Mouse (Mus musculus): ENCODE results near the gene Trim69. TPM values are rescaled to one million over a fixed set of nuclear protein-coding genes. Genes with fewer than 3 reads are reported as not detected.

Gene Trim69
- polyA plus RNA-seq (2014; fragmentation: Nextera tagmentation; extraction: Ambion mirVana), result not detected in 2 replicates

DNA sequence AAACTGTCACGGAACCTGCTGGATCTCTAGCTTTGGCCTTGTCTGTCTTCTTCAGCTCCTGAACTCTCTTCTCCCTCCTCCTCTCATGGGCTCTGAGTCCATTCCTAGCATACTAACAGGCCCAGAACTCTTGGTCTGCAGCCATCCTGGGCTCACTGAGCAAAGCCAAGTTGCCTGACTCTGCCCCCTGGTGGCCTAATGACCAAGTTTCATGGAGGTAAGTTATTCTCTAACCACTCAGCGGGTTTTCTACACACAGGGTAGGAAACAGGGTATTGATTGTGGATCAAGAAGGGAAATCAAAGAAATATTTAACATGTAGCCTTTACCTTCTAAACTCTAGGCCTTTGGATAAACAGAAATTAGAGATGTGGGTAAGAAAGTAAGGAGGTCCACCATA lies at the start of gene Trim69:
Trim69 (plus strand) TSS at position 21 of the 400 bp plus-strand sequence.
- H3K36me3 ChIP-seq (ENCODE audit: control insufficient read depth, insufficient read depth, low read length), result no peaks in the 10 kb centered on the region
- 37% methylated on average over 2 of the region's 2 CpGs for WGBS
- no peak for ATAC-seq (ENCODE audit: low FRiP score, low TSS enrichment)
- no peak within 1 kb of the TSS for H3K4me3 ChIP-seq (replicated peaks; ENCODE audit: low read depth, low read length)
- H3K27me3 ChIP-seq (ENCODE audit: control insufficient read depth, insufficient read depth, low read length), result no peaks in the 10 kb centered on the region
- H3K4me1 ChIP-seq (ENCODE audit: control insufficient read depth, insufficient read depth, low read length), result no peaks in the 10 kb centered on the region
- no peak within 1 kb of the TSS for H3K27ac ChIP-seq (replicated peaks; ENCODE audit: low read depth, low read length)
- no peak within 1 kb of the TSS for H3K9ac ChIP-seq (replicated peaks; ENCODE audit: low read length)
- peak; percentile 86 for DNase-seq
- no peaks in the 10 kb centered on the region for H3K9me3 ChIP-seq (ENCODE audit: control insufficient read depth, low read length)
- H3K4me2 ChIP-seq (ENCODE audit: low read length), result no peak within 1 kb of the TSS

DNA sequence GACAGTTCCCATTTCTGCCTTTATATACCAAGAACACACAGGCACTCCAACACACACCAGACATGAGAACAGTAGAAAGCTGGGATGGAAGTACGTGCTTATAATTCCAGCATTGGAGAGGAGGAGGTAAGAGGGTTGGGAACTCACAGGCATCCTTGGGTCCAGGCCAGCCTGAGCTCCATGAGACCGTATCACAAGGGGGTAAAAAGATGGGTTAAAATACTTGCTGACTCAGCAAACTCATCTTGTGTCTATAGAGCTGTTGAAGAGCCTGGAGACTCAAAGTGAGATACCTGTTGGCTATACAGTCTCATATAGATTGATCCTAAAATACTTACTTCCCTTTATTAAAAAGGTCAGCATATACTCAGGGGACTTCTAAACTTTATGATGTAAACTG lies 43.6 kb upstream of the Trim69 start:
- peak overlapping the region; percentile 55 for H3K4me2 ChIP-seq (ENCODE audit: low read length)
- no peaks in the 10 kb centered on the region for H3K27me3 ChIP-seq (ENCODE audit: control insufficient read depth, insufficient read depth, low read length)
- H3K27ac ChIP-seq (replicated peaks; ENCODE audit: low read depth, low read length), result no peak overlapping the region
- peaks cover 8% of the 10 kb centered on the region for H3K4me1 ChIP-seq (ENCODE audit: control insufficient read depth, insufficient read depth, low read length)
- ATAC-seq (ENCODE audit: low FRiP score, low TSS enrichment), result no peak
- no peaks in the 10 kb centered on the region for H3K9me3 ChIP-seq (ENCODE audit: control insufficient read depth, low read length)
- WGBS, result 90% methylated on average over 2 of the region's 2 CpGs
- no peak for DNase-seq
- peak overlapping the region; percentile 95; the same call in 1 of the 2 replicates for H3K9ac ChIP-seq (replicated peaks; ENCODE audit: low read length)
- peaks cover 17% of the 10 kb centered on the region for H3K36me3 ChIP-seq (ENCODE audit: control insufficient read depth, insufficient read depth, low read length)
- H3K4me3 ChIP-seq (replicated peaks; ENCODE audit: low read depth, low read length), result peak overlapping the region; percentile 96; the same call in 1 of the 2 replicates

DNA sequence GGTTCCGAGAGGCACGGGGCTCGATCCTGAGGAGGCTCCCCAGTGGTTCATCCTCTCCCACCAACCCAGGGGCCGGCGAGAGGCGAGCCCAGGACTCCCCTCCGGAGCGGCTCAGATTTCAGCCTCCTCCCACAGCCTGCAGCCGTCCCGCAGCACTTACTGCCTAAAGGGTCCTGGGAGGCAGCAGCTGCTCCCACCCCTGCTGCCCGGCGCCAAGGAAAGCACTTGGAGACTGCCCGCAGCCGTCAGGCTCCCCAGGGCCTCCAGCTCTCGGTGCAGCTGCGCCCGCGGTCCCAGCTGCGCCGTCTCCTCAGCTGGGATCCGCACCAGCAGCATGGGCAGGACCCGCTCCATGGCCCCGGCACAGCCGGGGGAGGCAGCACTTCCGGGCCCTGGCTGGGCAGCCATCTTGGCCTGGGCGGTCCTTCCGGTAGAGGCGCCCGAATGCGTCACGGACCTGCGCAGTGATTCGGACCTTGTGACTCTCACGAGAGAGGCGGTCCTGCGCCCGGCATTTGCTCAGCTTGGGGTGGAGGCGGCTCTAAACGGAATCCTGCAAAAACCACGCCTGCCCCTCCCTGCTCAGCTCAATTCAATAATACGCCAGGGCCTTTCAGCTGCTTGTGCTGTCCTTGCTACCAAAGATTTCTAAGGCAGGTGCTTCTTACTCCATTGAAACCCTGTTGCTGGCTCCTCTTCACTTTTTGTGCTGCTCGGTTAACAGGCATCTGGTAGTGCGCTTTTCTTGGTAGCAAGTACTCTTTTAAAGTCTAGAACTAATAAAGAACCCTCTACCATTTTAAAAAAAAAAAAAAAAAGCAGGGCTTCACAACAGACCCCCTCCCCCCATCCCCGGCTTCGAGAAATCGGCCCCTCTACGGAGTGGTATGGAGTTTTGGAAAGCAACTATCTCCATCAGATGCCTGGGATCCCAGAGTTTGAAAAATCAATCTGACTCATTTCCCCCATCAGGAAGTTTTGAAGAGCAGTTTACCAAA lies 42.2 kb upstream of the Trim69 start, which contains the start of gene Spg11:
Spg11 (minus strand) TSS at position 426 of the 998 bp plus-strand sequence.
- H3K27me3 ChIP-seq (ENCODE audit: control insufficient read depth, insufficient read depth, low read length), result no peaks in the 10 kb centered on the region
- peak within 1 kb of the TSS; percentile 97 for H3K27ac ChIP-seq (replicated peaks; ENCODE audit: low read depth, low read length)
- no peaks in the 10 kb centered on the region for H3K9me3 ChIP-seq (ENCODE audit: control insufficient read depth, low read length)
- WGBS, result under 1% methylated on average over 47 of the region's 47 CpGs
- peaks cover 12% of the 10 kb centered on the region for H3K36me3 ChIP-seq (ENCODE audit: control insufficient read depth, insufficient read depth, low read length)
- H3K9ac ChIP-seq (replicated peaks; ENCODE audit: low read length), result peak within 1 kb of the TSS; percentile 95
- H3K4me1 ChIP-seq (ENCODE audit: control insufficient read depth, insufficient read depth, low read length), result peaks cover 8% of the 10 kb centered on the region
- H3K4me3 ChIP-seq (replicated peaks; ENCODE audit: low read depth, low read length), result peak within 1 kb of the TSS; percentile 96
- peak; percentile 98 for DNase-seq
- H3K4me2 ChIP-seq (ENCODE audit: low read length), result peak within 1 kb of the TSS; percentile 55
- ATAC-seq (ENCODE audit: low FRiP score, low TSS enrichment), result peak; percentile 100

DNA sequence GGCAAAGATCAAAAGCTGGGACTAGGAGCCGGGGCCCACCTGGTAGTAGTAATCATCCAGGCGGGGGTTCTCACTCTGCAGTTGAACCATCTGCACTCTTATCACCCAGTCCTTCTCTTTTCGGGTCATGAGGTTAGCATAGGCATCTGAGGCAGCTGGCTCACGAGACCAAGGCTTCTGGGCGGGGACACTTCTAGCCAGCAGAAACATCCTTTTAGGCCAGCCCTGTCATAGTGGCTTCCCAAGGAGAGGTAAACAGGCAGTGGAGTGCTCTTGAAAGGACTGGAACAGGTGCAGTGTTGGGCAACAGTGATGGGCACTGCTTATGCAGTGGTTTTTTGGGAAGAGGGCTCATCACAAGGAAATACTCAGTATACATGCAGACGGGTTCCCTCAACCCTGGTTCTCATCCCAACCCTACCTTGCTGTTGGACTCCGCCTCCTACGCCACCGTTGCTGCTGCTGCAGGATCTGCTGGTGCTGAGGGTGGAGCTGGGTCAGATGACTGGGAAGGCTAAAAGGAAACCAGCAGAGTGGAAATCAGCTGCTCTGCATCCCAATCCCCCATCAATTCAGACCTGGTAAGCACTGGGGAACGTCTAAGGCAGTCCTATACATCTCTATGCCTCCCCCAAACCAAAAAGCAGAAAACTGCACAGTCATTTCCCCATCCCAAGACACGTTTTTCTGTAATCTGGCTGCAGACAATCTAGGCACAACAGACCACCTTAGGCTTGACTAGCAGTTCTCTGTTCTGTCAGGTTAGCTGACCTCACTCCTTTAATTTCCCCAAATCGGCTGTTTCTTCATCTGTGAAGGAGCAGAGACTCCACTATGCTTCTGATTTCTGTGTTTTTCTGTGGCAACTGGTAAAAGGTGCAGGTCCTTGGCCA lies 34.6 kb upstream of the Trim69 start:
- Histone ChIP-seq H3K9ac (replicated peaks; ENCODE audit: low read length) (no peak overlapping the region), H3K4me2 (ENCODE audit: low read length) (no peak overlapping the region), H3K27ac (replicated peaks; ENCODE audit: low read depth, low read length) (no peak overlapping the region), H3K36me3 (ENCODE audit: control insufficient read depth, insufficient read depth, low read length) (no peaks in the 10 kb centered on the region), H3K27me3 (ENCODE audit: control insufficient read depth, insufficient read depth, low read length) (no peaks in the 10 kb centered on the region), H3K4me3 (replicated peaks; ENCODE audit: low read depth, low read length) (no peak overlapping the region), H3K4me1 (ENCODE audit: control insufficient read depth, insufficient read depth, low read length) (no peaks in the 10 kb centered on the region), H3K9me3 (ENCODE audit: control insufficient read depth, low read length) (no peaks in the 10 kb centered on the region)
- DNase-seq, result no peak
- no peak for ATAC-seq (ENCODE audit: low FRiP score, low TSS enrichment)
- 53% methylated on average over 12 of the region's 12 CpGs for WGBS

DNA sequence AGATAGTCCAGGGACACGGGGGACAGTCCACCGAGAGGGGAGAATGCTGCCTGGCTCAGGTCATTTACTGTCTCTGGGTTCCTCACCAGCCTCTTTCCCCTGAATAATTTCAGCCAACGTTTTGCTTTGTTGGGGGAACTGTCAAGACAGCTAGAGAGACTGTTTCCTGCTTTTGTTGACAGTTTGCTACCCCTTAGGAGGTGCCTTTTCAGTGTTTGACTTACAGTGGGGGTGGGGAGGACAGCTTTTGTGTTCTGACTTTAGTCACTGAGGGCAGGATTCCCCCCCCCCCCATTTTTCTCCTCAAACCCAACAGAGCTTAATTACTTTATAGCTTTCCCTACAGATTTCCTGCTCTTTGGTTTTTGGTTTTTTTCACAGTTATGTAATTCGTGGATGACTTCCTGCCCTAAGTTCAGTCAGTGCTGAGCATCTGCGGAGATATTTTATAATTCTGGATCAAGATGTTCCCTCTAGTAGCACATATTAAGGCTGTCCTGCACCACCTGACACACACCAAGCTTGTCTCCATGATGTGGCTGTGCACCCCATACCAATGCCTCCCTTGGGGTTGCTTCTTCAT lies 33.6 kb upstream of the Trim69 start:
- DNase-seq, result no peak
- Histone ChIP-seq H3K4me3 (replicated peaks; ENCODE audit: low read depth, low read length) (no peak overlapping the region), H3K9ac (replicated peaks; ENCODE audit: low read length) (no peak overlapping the region), H3K27me3 (ENCODE audit: control insufficient read depth, insufficient read depth, low read length) (no peaks in the 10 kb centered on the region), H3K9me3 (ENCODE audit: control insufficient read depth, low read length) (no peaks in the 10 kb centered on the region), H3K4me2 (ENCODE audit: low read length) (no peak overlapping the region), H3K4me1 (ENCODE audit: control insufficient read depth, insufficient read depth, low read length) (no peaks in the 10 kb centered on the region), H3K36me3 (ENCODE audit: control insufficient read depth, insufficient read depth, low read length) (no peaks in the 10 kb centered on the region), H3K27ac (replicated peaks; ENCODE audit: low read depth, low read length) (no peak overlapping the region)
- ATAC-seq (ENCODE audit: low FRiP score, low TSS enrichment), result no peak
- 55% methylated on average over 5 of the region's 5 CpGs for WGBS

DNA sequence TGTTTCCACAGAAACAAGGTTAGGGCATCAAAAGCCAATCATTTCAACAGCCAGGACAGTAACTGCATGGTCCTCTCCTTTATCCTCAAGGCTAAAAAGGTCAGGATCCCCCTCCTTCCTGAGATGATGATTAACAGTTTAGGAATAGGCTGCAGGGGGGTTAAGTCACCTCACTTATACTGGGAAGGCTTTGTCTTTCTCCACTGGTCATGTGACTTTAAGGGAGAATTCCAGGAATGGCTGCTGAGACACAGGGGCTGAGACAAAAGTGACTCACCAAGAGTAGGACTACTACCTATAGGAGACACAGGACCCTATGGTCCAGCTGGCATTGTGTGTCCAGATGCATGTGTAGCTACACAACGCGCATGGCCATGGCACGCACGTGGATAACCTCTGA lies 32.9 kb upstream of the Trim69 start:
- no peaks in the 10 kb centered on the region for H3K36me3 ChIP-seq (ENCODE audit: control insufficient read depth, insufficient read depth, low read length)
- no peaks in the 10 kb centered on the region for H3K27me3 ChIP-seq (ENCODE audit: control insufficient read depth, insufficient read depth, low read length)
- 97% methylated on average over 4 of the region's 4 CpGs for WGBS
- no peak overlapping the region for H3K4me2 ChIP-seq (ENCODE audit: low read length)
- no peak overlapping the region for H3K27ac ChIP-seq (replicated peaks; ENCODE audit: low read depth, low read length)
- DNase-seq (no peak), ATAC-seq (ENCODE audit: low FRiP score, low TSS enrichment) (no peak)
- H3K4me1 ChIP-seq (ENCODE audit: control insufficient read depth, insufficient read depth, low read length), result no peaks in the 10 kb centered on the region
- H3K9me3 ChIP-seq (ENCODE audit: control insufficient read depth, low read length), result no peaks in the 10 kb centered on the region
- no peak overlapping the region for H3K4me3 ChIP-seq (replicated peaks; ENCODE audit: low read depth, low read length)
- no peak overlapping the region for H3K9ac ChIP-seq (replicated peaks; ENCODE audit: low read length)

DNA sequence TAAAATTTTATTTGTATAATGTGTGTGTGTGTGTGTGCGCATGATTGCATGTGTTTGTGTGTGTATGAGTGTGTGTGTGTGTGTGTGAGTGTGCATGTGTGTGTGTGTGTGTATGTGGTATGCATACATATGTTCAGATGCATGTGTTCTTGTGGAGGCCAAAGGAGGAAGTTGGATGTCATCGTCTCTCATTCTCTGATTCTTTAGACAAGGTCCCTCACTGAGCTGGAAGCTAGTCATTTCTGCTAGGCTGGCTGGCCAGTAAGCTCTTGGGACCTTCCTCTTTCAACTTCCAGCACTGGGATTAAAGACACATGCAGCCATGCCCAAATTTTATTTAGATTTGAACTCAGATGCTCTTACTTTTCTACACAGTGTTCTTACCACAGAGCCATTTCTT lies 28.4 kb upstream of the Trim69 start:
- H3K9me3 ChIP-seq (ENCODE audit: control insufficient read depth, low read length), result no peaks in the 10 kb centered on the region
- H3K4me2 ChIP-seq (ENCODE audit: low read length), result no peak overlapping the region
- ATAC-seq (ENCODE audit: low FRiP score, low TSS enrichment) (no peak), DNase-seq (no peak)
- H3K9ac ChIP-seq (replicated peaks; ENCODE audit: low read length), result no peak overlapping the region
- H3K27ac ChIP-seq (replicated peaks; ENCODE audit: low read depth, low read length), result no peak overlapping the region
- H3K4me1 ChIP-seq (ENCODE audit: control insufficient read depth, insufficient read depth, low read length), result no peaks in the 10 kb centered on the region
- H3K36me3 ChIP-seq (ENCODE audit: control insufficient read depth, insufficient read depth, low read length), result no peaks in the 10 kb centered on the region
- WGBS, result 93% methylated on average over 2 of the region's 2 CpGs
- H3K27me3 ChIP-seq (ENCODE audit: control insufficient read depth, insufficient read depth, low read length), result no peaks in the 10 kb centered on the region
- H3K4me3 ChIP-seq (replicated peaks; ENCODE audit: low read depth, low read length), result no peak overlapping the region

DNA sequence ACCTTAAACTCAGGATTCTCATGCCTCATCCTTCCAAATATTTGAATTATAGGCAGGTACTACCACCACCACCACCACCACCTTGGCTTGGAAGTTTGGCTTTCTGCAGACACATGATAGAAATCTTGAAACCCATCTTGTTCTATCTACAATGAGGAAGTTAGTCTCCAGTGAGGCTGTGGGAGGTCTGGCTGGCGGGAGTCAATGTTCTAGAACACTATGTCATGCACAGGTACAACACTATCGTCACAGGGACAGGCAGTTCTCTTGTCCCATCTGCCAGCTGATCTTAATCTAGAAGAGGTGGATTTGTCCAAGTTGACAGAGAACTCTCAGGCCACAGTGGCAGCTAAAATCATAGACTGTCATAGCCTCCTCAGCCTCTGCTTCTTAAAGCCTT lies 27.9 kb upstream of the Trim69 start:
- H3K4me1 ChIP-seq (ENCODE audit: control insufficient read depth, insufficient read depth, low read length), result no peaks in the 10 kb centered on the region
- no peaks in the 10 kb centered on the region for H3K9me3 ChIP-seq (ENCODE audit: control insufficient read depth, low read length)
- H3K27me3 ChIP-seq (ENCODE audit: control insufficient read depth, insufficient read depth, low read length), result no peaks in the 10 kb centered on the region
- WGBS, result 93% methylated on average over 2 of the region's 2 CpGs
- no peak for DNase-seq
- H3K9ac ChIP-seq (replicated peaks; ENCODE audit: low read length), result no peak overlapping the region
- H3K36me3 ChIP-seq (ENCODE audit: control insufficient read depth, insufficient read depth, low read length), result no peaks in the 10 kb centered on the region
- no peak for ATAC-seq (ENCODE audit: low FRiP score, low TSS enrichment)
- no peak overlapping the region for H3K4me3 ChIP-seq (replicated peaks; ENCODE audit: low read depth, low read length)
- no peak overlapping the region for H3K27ac ChIP-seq (replicated peaks; ENCODE audit: low read depth, low read length)
- H3K4me2 ChIP-seq (ENCODE audit: low read length), result no peak overlapping the region

Data from midbrain, embryonic 14.5 days (tissue).